Mouse (Mus musculus) ES-E14 (cell line): ENCODE results near the gene Ephb4. TPM values are rescaled to one million over a fixed set of nuclear protein-coding genes. Genes with fewer than 3 reads are reported as not detected.

Experiments used
- DNase-seq: peaks from one replicate; pipeline ENCODE4 v3.0.0-alpha.2; 2013; ENCODE audit warnings: low read depth, low spot score
- H3K27ac ChIP-seq: 2 replicates; pipeline ENCODE4 v1.5.1; 2012; ENCODE audit warnings: low read depth, mild to moderate bottlenecking, low read length, moderate library complexity, mixed read lengths; ENCODE audit not compliant: poor library complexity, insufficient read depth, severe bottlenecking
- H3K36me3 ChIP-seq: 2 replicates; pipeline ENCODE4 v1.6.1; 2012; ENCODE audit warnings: mild to moderate bottlenecking, low read length, moderate library complexity, mixed read lengths; ENCODE audit not compliant: control insufficient read depth, poor library complexity, insufficient read depth, severe bottlenecking
- H3K4me1 ChIP-seq, 2 experiments: fragments of 150-350 bp in 1 of 2; sonication (generic) in 1 of 2; 2 replicates each; pipeline ENCODE4 v1.6.1; 2012; ENCODE audit warnings: low read length in 2 of 2, mild to moderate bottlenecking in 1 of 2, mixed read lengths in 1 of 2; ENCODE audit not compliant: control insufficient read depth in 2 of 2, insufficient read depth in 2 of 2, poor library complexity in 1 of 2
- H3K4me3 ChIP-seq, 2 experiments: fragments of 150-350 bp in 1 of 2; sonication (generic) in 1 of 2; 2 replicates each; pipeline ENCODE4 v1.5.1; 2012; ENCODE audit warnings: low read length in 2 of 2, low read depth in 1 of 2, mild to moderate bottlenecking in 1 of 2, mixed read lengths in 1 of 2; ENCODE audit not compliant: insufficient read depth in 1 of 2, poor library complexity in 1 of 2, severe bottlenecking in 1 of 2
- H3K9ac ChIP-seq: 2 replicates; pipeline ENCODE4 v1.6.1; 2012; ENCODE audit warnings: low read depth, mild to moderate bottlenecking, low read length, mixed read lengths; ENCODE audit not compliant: poor library complexity, insufficient read depth, severe bottlenecking
- H3K9me3 ChIP-seq: fragments of 150-350 bp; sonication (generic); 2 replicates; pipeline ENCODE4 v1.6.1; 2012; ENCODE audit warnings: low read depth, mild to moderate bottlenecking, low read length; ENCODE audit not compliant: control insufficient read depth, insufficient read depth
- CHD2 ChIP-seq: IDR thresholded peaks from 2 replicates; pipeline ENCODE4 v1.6.1; 2014; ENCODE audit warnings: mild to moderate bottlenecking, low read depth, low read length, inconsistent platforms
- HCFC1 ChIP-seq: IDR thresholded peaks from 2 replicates; pipeline ENCODE4 v1.6.1; 2012; ENCODE audit warnings: low read length, inconsistent platforms, borderline replicate concordance; ENCODE audit not compliant: insufficient read depth
- MAFK ChIP-seq: IDR thresholded peaks from 2 replicates; pipeline ENCODE4 v1.6.1; 2014; ENCODE audit warnings: mild to moderate bottlenecking, low read depth, low read length, inconsistent platforms; ENCODE audit not compliant: insufficient read depth
- ZC3H11A ChIP-seq: IDR thresholded peaks from 2 replicates; pipeline ENCODE4 v1.6.1; 2012; ENCODE audit warnings: low read depth, mild to moderate bottlenecking, inconsistent platforms, low read length, borderline replicate concordance
- ZNF384 ChIP-seq: IDR thresholded peaks from 2 replicates; pipeline ENCODE4 v1.6.1; 2012; ENCODE audit warnings: low read depth, low read length, inconsistent platforms
- in situ Hi-C, 2 experiments: fragments of 600-800 bp; cut with MboI; formaldehyde crosslinking; loops; one replicate each; pipeline ENCODE4 v1.15.1; 2025; ENCODE audit warnings: low sequenced_read_pairs in 2 of 2, inconsistent platforms in 1 of 2; ENCODE audit not compliant: unreplicated experiment in 2 of 2
- total RNA-seq: library from RNA; depleted of rRNA; stranded (reverse); fragments of 300-350 nt; gene quantifications from 2 replicates; pipeline ENCODE4 v1.2.3, GENCODE M21; 2012

Gene Ephb4
- total RNA-seq, 1 experiment: 34.3 TPM

- no peaks in the 10 kb centered on the region for H3K9me3 ChIP-seq
- no peak for DNase-seq
- peaks cover 0 to 13% of the 10 kb centered on the region in 2 experiments; a peak in 2 of 4 replicates for H3K4me1 ChIP-seq
- no peaks in the 10 kb centered on the region for H3K36me3 ChIP-seq
- in situ Hi-C loops: no loop called here
- H3K4me3 ChIP-seq: no peak overlapping the region
- TF ChIP-seq MAFK: no peak
- no peak for TF ChIP-seq HCFC1
- no peak for TF ChIP-seq CHD2
- no peak for TF ChIP-seq ZNF384
- no peak for TF ChIP-seq ZC3H11A
- no peak overlapping the region for H3K9ac ChIP-seq
- H3K27ac ChIP-seq: no peak overlapping the region
Observed at GRCm38 (mm10) chr5:137409451-137409850, 59.5 kb downstream of the Ephb4 start.

GRCm38 (mm10) chr5:137410066-137410465, 60.2 kb downstream of the Ephb4 start:
- no peak overlapping the region for H3K27ac ChIP-seq
- TF ChIP-seq ZNF384 (no peak), ZC3H11A (no peak), HCFC1 (no peak), MAFK (no peak), CHD2 (no peak)
- H3K36me3 ChIP-seq: no peaks in the 10 kb centered on the region
- no peak for DNase-seq
- no peaks in the 10 kb centered on the region for H3K9me3 ChIP-seq
- no peak overlapping the region for H3K9ac ChIP-seq
- H3K4me1 ChIP-seq: peaks cover 0 to 13% of the 10 kb centered on the region in 2 experiments; a peak in 2 of 4 replicates
- no peak overlapping the region for H3K4me3 ChIP-seq
- in situ Hi-C loops: no loop called here

DNA sequence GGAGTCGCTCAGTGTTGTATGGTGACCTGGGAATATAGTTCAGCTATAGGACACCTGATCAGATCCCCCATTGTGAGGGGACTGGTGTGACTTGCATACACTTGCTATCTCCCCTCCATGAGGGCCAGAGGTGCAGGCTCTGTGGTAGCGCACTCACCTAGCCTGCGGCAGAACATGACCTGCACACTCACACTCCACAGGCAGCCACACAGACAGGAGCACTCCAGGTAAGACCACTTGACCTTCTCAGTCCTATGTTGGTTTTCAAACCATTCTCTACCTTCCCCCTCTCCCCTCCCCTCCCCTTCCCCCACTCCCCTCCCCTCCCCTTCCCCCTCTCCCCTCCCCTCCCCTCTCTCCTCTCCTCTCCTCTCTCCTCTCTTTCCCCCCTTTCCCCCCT, 60.6 kb downstream of the Ephb4 start:
- H3K4me3 ChIP-seq: no peak overlapping the region
- H3K36me3 ChIP-seq: no peaks in the 10 kb centered on the region
- H3K9ac ChIP-seq: no peak overlapping the region
- in situ Hi-C loops: no loop called here
- DNase-seq: no peak
- H3K27ac ChIP-seq: no peak overlapping the region
- no peaks in the 10 kb centered on the region for H3K9me3 ChIP-seq
- H3K4me1 ChIP-seq: peaks cover 0 to 13% of the 10 kb centered on the region in 2 experiments; a peak in 2 of 4 replicates
- no peak for TF ChIP-seq HCFC1
- no peak for TF ChIP-seq ZNF384
- TF ChIP-seq ZC3H11A: no peak
- no peak for TF ChIP-seq CHD2
- TF ChIP-seq MAFK: no peak

- TF ChIP-seq CHD2 (no peak), HCFC1 (no peak), ZNF384 (no peak), ZC3H11A (no peak), MAFK (no peak)
- in situ Hi-C loops: no loop called here
- no peaks in the 10 kb centered on the region for H3K9me3 ChIP-seq
Observed at GRCm38 (mm10) chr5:137411235-137411634, 61.3 kb downstream of the Ephb4 start.

DNA sequence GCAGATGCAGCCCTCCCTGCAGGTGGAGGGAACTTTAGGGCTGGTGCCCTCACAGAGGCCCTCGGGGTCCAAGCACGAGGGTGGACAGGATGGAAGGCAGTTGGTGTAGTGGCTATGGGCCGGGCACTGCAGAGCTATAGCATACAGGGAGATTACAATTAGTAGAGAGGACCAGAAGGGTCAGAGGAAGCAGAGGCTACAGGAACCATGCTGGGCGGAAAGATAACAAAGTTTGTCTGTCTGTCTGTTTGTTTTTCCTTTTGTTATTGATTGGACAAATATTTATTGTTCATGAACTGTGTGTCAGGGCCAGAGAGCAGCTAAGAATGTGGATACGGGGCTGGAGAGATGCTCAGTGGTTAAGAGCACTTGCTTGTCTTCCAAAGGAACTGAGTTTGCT, 64.3 kb downstream of the Ephb4 start:
- TF ChIP-seq HCFC1: no peak
- TF ChIP-seq ZNF384: no peak
- no peak for TF ChIP-seq ZC3H11A
- TF ChIP-seq CHD2: no peak
- TF ChIP-seq MAFK: no peak
- DNase-seq: no peak
- H3K9ac ChIP-seq: no peak overlapping the region
- no peaks in the 10 kb centered on the region for H3K36me3 ChIP-seq
- in situ Hi-C loops: no loop called here
- no peaks in the 10 kb centered on the region for H3K9me3 ChIP-seq
- H3K27ac ChIP-seq: no peak overlapping the region
- no peak overlapping the region for H3K4me3 ChIP-seq
- H3K4me1 ChIP-seq: peaks cover 0 to 5% of the 10 kb centered on the region in 2 experiments; a peak in 1 of 4 replicates

More at GRCm38 (mm10) chr5:137411235-137411634, 61.3 kb downstream of the Ephb4 start:
- no peak for DNase-seq
- no peak overlapping the region for H3K4me3 ChIP-seq
- no peak overlapping the region for H3K9ac ChIP-seq
- H3K36me3 ChIP-seq: no peaks in the 10 kb centered on the region
- peaks cover 0 to 13% of the 10 kb centered on the region in 2 experiments; a peak in 2 of 4 replicates for H3K4me1 ChIP-seq
- no peak overlapping the region for H3K27ac ChIP-seq
